Mouse (Mus musculus): Measurements from ENCODE around the gene Chtf18.
"Not testable (repeated sequence)": the region's sequence is repeated elsewhere in the genome, so short reads cannot be mapped to it uniquely, and the experiment has no call there.

Gene Chtf18

DNA sequence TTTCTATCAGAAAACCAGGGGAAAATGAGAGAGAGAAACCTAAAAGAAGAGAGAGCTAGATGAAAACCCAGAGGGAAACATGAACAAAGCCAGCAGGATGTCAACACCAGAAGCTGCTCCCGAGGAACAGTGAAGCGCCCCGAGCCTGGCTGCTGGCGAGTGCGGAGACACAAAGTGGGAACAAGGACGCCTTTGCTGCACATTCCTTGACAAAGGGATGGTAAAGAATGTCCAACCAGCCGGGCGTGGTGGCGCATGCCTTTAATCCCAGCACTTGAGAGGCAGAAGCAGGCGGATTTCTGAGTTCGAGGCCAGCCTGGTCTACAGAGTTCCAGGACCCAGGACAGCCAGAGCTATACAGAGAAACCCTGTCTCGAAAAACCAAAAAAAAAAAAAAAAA, 14.3 kb upstream of the Chtf18 start:
- in situ Hi-C loops (cut with MboI; ENCODE audit: low pct_unique_long_range_greater_than_20kb in 1 of 2, low sequenced_read_pairs in 2 of 2, unreplicated experiment in 1 of 2): not testable (repeated sequence)

DNA sequence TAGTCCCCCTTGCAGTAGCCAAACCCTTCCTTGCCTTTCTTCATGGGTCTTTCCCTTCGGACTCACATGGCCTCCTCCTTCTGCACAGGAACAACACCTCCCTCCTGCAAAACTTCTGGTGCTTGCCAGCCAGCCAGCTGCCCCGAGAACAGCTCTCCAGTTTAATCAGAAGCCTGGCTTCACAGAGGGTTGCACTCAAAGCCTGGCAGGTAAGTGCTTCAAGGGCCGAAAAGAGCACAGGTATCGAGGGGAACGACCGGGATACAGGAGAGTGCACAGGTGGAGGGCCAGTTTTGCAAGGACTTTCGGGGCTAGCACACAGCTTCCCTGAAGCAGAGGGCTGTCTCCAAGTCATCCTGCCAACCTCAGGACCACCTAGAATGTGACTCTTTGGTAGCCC, 11.6 kb upstream of the Chtf18 start:
- in situ Hi-C loops (cut with MboI; ENCODE audit: low pct_unique_long_range_greater_than_20kb in 1 of 2, low sequenced_read_pairs in 2 of 2, unreplicated experiment in 1 of 2): loop anchor here in 1 of 2 experiments (10.0 kb wide), 1 partner anchor 56 kb away; the partner anchor contains the start of genes AC134908.4, Fam173a and Metrn

DNA sequence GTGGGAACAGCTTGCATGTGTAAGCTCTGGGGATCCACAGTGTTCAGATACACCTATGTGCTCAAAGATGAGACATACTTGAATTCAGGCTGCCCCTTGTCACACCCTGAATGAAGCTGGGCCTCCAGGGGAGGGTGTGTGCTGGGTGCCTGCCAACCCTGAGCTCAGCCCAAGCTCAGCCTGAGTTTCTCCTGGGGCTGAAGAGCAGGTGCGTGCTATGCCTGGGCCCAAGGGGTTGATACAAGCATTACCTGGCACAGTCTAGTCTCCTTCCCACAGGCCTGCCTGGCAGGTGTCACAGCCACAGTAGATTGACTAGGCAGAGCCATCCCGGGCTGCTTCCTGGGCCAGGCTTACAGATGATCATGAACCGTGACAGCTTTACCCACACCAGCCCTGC, 8.5 kb upstream of the Chtf18 start, which contains the start of gene Mslnl:
Gene Mslnl (plus strand): TSS at position 298 of the 400 bp plus-strand sequence.
- in situ Hi-C loops (cut with MboI; ENCODE audit: low pct_unique_long_range_greater_than_20kb in 1 of 2, low sequenced_read_pairs in 2 of 2, unreplicated experiment in 1 of 2): loop anchor here in 1 of 2 experiments (10.0 kb wide), 1 partner anchor 59 kb away; the partner anchor contains the start of genes AC134908.4, Fam173a and Metrn

DNA sequence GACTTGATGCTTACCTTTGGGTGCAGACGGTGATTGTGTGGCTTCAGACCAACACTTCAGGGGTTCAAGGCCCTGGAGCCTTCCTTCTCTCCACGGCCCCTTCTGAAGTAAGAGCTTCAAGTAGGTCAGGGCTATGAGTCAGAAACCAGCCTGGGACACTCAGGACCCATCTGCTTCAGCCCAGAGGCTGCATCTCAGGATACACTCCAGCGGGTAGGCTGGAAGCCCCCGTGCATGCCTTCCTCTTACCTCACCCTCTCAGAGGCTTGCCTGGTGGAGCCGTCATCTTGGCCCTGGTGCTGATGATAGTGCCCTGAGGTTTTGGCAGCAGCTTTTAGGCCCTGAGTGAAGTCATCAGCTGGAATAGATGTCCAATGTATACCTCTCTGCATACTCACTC, 8.0 kb upstream of the Chtf18 start:
- in situ Hi-C loops (cut with MboI; ENCODE audit: low pct_unique_long_range_greater_than_20kb in 1 of 2, low sequenced_read_pairs in 2 of 2, unreplicated experiment in 1 of 2): loop anchor here in 1 of 2 experiments (10.0 kb wide), 1 partner anchor 60 kb away; the partner anchor contains the start of genes AC134908.4, Fam173a and Metrn

DNA sequence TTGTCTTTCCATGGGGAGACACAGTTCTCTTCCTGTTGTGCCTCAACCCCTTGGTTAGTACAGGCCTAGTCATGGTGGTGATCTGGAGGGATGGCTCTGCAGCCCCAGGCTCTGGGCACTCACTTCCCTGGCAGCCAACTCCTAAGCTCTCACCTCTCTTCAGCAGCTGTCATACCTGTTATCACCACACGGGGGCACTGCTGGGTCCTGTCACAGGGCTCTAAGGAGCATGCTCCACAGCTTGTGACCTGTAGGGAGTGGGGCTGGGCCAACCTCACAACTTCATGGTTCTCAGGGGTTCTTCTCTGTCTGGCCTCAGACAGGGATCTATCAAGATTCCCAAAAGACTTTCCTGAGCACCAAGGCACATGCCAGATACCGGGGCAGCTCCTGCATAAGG, 4.9 kb upstream of the Chtf18 start:
- in situ Hi-C loops (cut with MboI; ENCODE audit: low pct_unique_long_range_greater_than_20kb in 1 of 2, low sequenced_read_pairs in 2 of 2, unreplicated experiment in 1 of 2): loop anchor here (5.0 to 10.0 kb wide), 2 partner anchors 35 to 63 kb away; partner anchors contain the start of genes AC134908.4 (in 1 of the 2), Fam173a (in 1 of the 2) and Metrn (in 1 of the 2)

DNA sequence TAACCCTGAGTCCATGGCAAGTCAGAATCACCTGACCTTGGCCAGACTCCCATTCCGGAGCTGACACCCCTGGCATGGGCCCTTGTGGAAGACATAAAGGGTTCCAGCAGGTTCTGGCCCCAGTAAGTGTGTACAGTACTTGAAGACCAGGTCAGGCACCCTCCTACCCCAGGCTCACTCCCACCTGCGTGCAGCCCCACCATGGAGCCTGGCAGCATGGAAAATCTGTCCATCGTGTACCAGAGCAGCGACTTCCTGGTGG, 721 bp upstream of the Chtf18 start:
- in situ Hi-C loops (cut with MboI; ENCODE audit: low pct_unique_long_range_greater_than_20kb in 1 of 2, low sequenced_read_pairs in 2 of 2, unreplicated experiment in 1 of 2): no loop called here

DNA sequence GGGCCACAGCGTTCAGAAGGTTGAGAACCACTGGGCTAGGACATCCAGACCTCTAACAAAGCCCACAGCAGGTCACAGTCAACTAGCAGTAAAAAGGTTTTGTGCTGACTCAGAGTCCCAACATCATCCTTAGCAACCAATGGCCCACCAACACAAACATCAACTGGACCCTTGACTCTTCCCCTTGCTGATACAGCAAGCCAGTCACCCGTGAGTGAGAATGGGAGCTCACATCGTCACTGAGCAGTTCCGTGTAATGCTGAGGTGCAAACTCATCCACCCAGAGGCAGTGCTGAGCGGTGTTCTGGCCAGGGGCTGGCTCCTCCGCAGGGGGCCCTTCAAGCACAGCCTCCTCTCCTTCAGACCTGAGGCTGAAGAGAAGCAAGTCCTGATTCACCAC, 2.0 kb downstream of the Chtf18 start:
- in situ Hi-C loops (cut with MboI; ENCODE audit: low pct_unique_long_range_greater_than_20kb in 1 of 2, low sequenced_read_pairs in 2 of 2, unreplicated experiment in 1 of 2): no loop called here

DNA sequence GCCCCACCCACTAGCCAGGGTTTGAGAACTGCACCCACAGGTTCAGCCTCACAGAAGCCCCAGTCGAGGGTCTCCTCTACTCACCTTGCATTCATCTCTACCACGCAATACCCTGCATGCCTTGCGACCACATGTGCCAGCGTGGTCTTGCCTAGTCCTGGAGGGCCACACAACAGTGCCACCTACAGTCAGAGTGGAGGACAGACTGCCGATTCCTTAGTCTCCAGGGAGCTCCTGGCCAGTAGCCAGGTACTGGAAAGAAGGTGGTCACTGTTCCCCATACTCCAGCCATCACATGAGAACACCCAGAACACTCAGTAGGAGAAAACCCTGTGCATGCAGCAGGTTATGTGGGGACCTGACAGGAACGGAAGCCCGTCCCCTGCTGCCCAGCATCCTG, 3.3 kb downstream of the Chtf18 start:
- in situ Hi-C loops (cut with MboI; ENCODE audit: low pct_unique_long_range_greater_than_20kb in 1 of 2, low sequenced_read_pairs in 2 of 2, unreplicated experiment in 1 of 2): no loop called here

DNA sequence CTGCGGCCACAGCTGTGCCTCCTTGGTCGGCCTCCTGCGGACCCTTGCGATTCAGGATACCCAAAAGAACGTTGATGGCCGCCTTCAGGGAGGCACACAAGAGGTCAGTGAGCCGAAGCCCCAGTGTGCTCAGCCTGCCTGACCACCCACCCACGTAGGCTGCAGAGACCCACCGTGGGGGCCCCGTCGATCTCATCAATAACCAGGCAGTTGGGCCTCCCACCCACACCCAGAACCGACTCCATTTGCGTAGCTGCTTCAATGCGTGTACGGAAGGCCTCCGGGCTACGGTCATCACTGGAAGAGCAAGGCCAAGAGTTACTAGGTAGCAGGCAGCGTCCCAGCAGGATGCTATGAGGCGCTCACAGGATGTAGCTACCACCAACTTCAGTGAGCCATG, 3.7 kb downstream of the Chtf18 start:
- in situ Hi-C loops (cut with MboI; ENCODE audit: low pct_unique_long_range_greater_than_20kb in 1 of 2, low sequenced_read_pairs in 2 of 2, unreplicated experiment in 1 of 2): no loop called here

DNA sequence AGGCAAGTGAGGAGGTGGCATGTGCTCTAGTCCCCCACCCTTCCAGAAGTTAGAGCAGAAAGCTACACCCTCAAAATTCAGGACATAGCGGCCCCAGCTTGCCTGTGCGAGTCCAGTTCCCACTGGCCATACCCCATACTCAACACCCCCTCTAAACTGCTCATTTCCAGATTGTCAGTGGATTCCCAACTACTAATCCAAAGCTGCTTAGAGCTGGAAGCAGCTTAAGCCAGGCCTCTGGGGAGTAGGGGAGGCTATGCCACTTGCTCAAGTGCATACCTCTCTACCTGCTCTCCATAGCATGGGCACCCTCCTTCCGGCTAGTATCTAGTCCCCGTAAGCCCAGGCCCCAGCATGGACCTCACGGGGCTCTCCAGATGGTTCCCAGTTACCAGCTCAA, 5.7 kb downstream of the Chtf18 start:
- in situ Hi-C loops (cut with MboI; ENCODE audit: low pct_unique_long_range_greater_than_20kb in 1 of 2, low sequenced_read_pairs in 2 of 2, unreplicated experiment in 1 of 2): no loop called here

DNA sequence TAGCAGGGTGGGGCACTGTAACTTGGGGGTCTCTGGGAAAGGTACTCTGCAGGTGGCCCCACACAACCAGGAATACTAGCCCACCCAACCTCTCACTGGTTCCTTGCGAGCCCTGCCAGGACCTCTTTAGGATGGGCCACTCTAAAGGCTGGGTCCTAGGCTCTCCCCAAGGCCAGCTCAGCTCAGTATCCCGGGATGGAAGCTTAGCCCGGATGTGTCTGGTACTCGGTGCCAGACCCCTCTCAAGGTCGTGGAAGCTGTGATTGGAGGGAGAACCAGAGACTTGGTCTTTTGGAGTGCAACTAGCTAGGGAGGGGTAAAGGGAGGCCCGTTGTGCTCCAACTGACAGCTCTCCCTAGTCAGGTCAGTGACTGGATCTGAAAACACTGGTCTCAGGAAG, 9.5 kb downstream of the Chtf18 start:
- in situ Hi-C loops (cut with MboI; ENCODE audit: low pct_unique_long_range_greater_than_20kb in 1 of 2, low sequenced_read_pairs in 2 of 2, unreplicated experiment in 1 of 2): no loop called here

DNA sequence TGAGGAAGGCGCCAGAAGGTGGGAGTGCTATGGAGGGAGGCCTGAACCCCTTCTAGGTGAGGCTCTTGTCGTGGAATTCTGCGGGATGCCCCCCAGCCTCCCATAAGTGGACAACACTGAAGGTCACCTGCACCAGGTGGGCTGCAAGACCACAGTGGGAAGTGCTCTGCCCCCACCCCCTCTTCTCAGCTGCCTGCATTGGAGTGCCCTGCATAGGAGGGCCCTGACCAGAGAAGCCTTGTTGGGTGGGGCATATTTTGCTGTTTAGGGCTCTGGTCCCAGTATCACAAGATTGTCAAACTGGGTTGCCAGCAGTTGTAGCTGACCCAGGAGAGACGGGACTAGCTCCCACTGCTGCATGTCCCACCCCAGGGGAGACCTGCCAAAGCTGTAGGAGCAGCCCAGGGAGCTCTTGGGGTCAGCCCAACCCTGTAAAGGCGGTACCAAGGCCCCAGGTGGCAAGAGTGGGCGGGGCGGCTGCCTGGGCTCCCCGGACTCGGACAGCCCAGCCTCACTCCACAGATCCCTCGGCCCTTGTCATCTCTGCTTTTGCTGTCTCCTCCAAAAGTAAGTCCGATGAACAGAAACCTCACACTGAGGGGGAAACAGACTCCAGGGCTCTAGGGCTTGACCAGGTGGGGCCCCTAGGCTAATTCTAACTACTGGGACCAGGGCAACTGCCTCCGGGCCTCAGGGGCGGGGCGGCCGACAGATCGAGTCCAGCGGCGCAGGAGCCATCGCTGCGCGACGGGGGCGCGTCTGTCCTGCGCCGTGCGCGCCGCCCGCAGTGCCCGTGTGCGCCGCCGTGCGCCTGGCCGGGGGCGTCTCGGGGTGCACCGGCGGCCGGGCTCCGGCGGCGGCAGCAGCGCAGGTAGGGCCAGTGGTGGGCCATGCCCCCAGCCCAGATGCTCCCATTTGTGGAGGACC, 10.2 kb downstream of the Chtf18 start, which contains the start of gene Gng13:
Gene Gng13 (plus strand): TSS at position 461 of the 927 bp plus-strand sequence.
- in situ Hi-C loops (cut with MboI; ENCODE audit: low pct_unique_long_range_greater_than_20kb in 1 of 2, low sequenced_read_pairs in 2 of 2, unreplicated experiment in 1 of 2): no loop called here

DNA sequence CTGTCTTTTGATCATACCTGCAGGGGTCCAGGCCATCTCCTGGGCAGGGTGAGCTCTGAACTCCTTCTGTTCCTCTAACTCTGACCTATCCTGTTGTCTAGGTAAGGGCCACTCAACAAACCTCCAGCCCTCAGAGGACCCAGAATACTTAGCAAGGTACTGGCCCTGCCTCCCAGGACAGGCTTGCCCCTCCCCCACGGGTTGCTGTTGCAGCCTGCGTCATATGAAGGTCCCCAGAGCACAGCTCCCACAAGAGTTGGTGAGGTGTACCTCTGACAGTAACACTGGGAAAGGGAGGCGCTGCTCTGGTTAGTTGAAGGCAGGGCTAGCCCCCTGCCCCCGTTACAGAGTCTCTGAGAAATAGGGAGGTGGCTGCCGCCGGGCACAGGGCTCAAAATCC, 11.1 kb downstream of the Chtf18 start:
- in situ Hi-C loops (cut with MboI; ENCODE audit: low pct_unique_long_range_greater_than_20kb in 1 of 2, low sequenced_read_pairs in 2 of 2, unreplicated experiment in 1 of 2): no loop called here

DNA sequence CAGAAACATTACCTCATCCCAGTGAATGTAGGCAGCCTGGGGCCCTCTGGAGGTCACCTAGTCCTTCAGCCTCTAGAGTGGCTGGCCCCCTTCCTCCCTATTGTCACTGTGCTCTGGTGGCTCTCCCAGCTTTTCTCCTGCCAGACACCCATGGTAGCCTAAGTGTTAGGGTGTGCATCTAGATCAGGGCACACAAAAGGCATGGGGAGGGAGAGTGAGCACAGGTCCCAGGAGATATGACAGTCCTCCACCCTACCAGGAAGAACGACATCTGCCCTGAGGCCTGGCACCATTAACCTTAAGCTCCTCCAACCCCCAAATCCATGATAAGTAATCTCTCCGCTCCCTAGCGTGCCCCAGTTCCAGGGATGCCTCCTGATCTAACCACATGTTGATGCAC, 11.6 kb downstream of the Chtf18 start:
- in situ Hi-C loops (cut with MboI; ENCODE audit: low pct_unique_long_range_greater_than_20kb in 1 of 2, low sequenced_read_pairs in 2 of 2, unreplicated experiment in 1 of 2): no loop called here

DNA sequence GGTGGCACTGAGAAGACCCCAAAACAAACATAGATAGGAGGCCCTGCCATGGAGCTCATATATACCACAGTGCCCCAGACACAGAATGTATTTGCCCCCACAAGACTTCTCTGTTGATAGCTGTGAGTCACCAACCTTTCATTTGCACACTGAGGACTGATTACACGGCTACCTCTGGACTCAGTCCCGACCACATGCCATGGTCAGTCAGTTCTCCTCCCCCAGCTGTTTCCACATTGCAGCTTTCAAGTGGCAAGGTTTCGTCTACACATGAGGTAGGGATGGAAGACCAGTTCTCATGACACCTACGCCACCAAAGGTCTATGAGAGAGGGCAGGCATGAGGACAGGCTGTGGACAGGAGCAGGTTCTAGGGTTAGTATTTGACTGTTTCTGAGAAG, 16.1 kb downstream of the Chtf18 start:
- in situ Hi-C loops (cut with MboI; ENCODE audit: low pct_unique_long_range_greater_than_20kb in 1 of 2, low sequenced_read_pairs in 2 of 2, unreplicated experiment in 1 of 2): no loop called here

DNA sequence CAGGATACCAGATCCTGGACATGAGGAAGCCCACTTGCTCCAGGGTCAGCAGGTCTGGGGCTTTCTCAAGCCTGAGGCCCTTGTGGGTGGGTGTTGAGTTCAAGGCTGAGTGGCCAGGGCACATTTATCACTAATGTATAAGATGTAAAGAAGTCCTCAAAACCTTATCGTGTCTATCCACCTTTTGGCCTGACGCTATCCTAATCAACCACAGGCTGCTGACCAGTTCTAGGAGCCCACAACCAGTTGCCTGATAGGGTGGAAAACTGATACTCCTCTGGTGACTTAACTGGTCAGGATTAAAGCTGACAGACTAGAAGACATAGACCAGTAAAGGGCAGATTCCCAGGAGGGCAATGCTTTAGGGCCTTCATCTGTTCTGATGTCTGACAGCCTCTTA, 17.2 kb downstream of the Chtf18 start:
- in situ Hi-C loops (cut with MboI; ENCODE audit: low pct_unique_long_range_greater_than_20kb in 1 of 2, low sequenced_read_pairs in 2 of 2, unreplicated experiment in 1 of 2): loop anchor here in 1 of 2 experiments (10.0 kb wide), 1 partner anchor 95 kb away; the partner anchor contains the start of gene Fbxl16

DNA sequence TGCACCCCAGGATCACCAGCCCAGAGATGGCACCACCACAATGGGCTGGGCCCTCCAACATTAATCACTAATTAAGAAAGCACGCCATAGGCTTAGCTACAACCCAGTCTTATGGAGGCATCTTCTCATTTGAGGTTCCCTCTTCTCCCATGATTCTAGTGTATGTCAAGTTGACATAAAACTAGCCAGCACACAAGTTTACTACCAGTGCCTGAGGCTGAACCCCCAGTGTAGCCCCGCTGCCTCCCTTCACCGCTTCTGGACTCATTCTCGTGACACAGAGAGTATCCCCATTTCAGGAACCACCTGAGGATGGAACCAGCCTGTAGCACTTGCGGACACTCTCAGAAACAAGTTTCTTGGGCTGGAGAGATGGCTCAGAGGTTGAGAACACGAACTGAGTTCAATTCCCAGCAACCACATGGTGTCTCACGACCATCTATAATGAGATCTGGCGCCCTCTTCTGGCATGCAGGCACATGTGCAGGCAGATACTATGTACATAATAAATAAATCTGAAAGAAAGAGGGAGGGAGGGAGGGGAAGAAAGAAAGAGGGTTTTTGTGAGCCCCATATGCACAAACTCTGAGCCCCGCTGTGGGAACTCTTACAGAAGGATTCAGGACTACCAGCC, 26.2 kb downstream of the Chtf18 start:
- in situ Hi-C loops (cut with MboI; ENCODE audit: low pct_unique_long_range_greater_than_20kb in 1 of 2, low sequenced_read_pairs in 2 of 2, unreplicated experiment in 1 of 2): loop anchor here in 1 of 2 experiments (10.0 kb wide), 1 partner anchor 104 kb away; the partner anchor contains the start of gene Fbxl16

DNA sequence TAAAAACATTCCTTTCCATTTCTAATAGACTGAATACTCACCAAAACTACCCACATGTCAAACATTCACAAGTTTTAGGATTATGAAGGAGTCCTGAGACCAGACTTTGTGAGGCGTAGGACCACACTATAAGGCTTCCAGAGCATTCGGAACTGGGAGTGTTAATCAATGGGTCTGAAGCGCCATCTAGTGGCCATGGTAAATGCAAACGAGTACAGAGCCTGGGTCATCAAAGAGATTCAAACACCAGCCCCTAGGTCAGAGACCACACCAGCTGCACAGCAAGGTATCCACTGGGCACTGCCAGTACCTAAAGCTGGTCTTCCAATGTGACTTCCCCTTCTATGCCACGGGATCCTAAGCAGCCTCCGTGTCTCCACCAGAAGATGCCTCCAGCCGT, 28.8 kb downstream of the Chtf18 start:
- in situ Hi-C loops (cut with MboI; ENCODE audit: low pct_unique_long_range_greater_than_20kb in 1 of 2, low sequenced_read_pairs in 2 of 2, unreplicated experiment in 1 of 2): loop anchor here in 1 of 2 experiments (10.0 kb wide), 2 partner anchors 194 to 224 kb away; no protein-coding TSS in a partner anchor

DNA sequence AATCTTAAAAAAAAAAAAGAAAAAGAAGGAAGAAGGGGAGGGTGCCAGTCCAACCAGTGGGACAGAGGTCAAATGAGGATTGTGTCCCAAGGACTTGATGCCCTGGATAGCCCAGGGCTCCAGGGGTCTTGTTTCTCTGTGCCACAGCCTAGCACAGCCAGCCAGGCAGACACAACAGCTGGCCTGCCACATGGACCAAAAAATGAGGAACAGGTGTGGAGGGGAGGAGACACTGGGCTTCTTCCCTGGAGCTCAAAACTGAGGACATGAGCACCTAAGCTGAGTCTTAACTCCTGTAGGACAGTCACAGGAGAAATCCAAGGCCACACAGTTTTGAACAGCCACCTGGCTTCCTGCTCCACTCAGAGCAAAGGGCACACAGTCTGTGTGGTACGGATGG, 31.0 kb downstream of the Chtf18 start:
- in situ Hi-C loops (cut with MboI; ENCODE audit: low pct_unique_long_range_greater_than_20kb in 1 of 2, low sequenced_read_pairs in 2 of 2, unreplicated experiment in 1 of 2): loop anchor here in 1 of 2 experiments (10.0 kb wide), 2 partner anchors 191 to 221 kb away; no protein-coding TSS in a partner anchor

Measured in mouse embryonic stem cell (cell line).